Mouse (Mus musculus) lung, adult 2 months (tissue): ENCODE data around the gene Gm5800. TPM values are rescaled to one million over a fixed set of nuclear protein-coding genes. Genes with fewer than 3 reads are reported as not detected.
"Not testable (repeated sequence)": the region's sequence is repeated elsewhere in the genome, so short reads cannot be mapped to it uniquely, and the experiment has no call there.

ENCODE experiments used
- DNase-seq: peaks from one replicate; pipeline ENCODE4 v3.0.0; 2022
- H3K4me1 ChIP-seq: fragments of 200-500 bp; 2 replicates; pipeline ENCODE4 v1.6.1; 2011; ENCODE audit warnings: low read length; ENCODE audit not compliant: control insufficient read depth, insufficient read depth
- H3K4me3 ChIP-seq: fragments of 200-500 bp; replicated peaks from 2 replicates; pipeline ENCODE3; 2011; ENCODE audit warnings: low read depth, mild to moderate bottlenecking, control low read depth, low read length; ENCODE audit errors: extremely low read depth
- CTCF ChIP-seq: fragments of 200-500 bp; IDR thresholded peaks from 2 replicates; pipeline ENCODE4 v1.5.1; 2011; ENCODE audit warnings: mild to moderate bottlenecking, low read length, control low read depth; ENCODE audit not compliant: insufficient read depth
- POLR2A ChIP-seq: fragments of 200-500 bp; IDR thresholded peaks from 2 replicates; pipeline ENCODE4 v1.6.1; 2011; ENCODE audit warnings: low read depth, mild to moderate bottlenecking, control low read depth, low read length, borderline replicate concordance; ENCODE audit errors: extremely low read depth
- WGBS: fragments of 180-500 bp; shearing (Covaris S2); methylation state at CpG from one replicate; pipeline ENCODE4 v1.1.7; 2018; 5-methylcytosine and 5-hydroxymethylcytosine counted together
- polyA plus RNA-seq: library from polyadenylated mRNA; depleted of rRNA; stranded (reverse); fragments of >200 nt; gene quantifications from 2 replicates; pipeline ENCODE4 v1.2.3, GENCODE M21; 2012; rRNA removed

Gene Gm5800
- not detected in 2 replicates for polyA plus RNA-seq

DNA sequence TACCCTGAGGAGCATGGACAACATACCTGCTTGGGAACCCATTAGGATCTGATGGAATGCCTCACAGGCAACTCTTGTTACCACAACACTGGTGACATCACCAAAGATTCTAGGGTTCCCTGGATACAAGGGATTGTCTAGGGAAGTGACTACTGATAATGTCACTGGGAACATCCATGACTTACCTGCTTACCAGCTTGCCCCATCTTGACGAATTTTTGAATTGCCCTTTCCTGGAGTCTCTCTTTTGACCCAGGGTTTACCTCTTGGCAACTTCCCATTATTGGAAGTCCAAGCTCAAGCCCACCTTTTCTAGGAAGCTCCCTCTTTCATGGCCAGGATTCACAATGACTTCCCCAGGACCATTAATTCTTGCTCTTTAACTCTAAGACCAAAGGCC is at the start of gene Gm5800:
Gm5800 (minus strand) TSS at position 101 of the 400 bp plus-strand sequence.
- Histone ChIP-seq H3K4me3 (no peak within 1 kb of the TSS), H3K4me1 (no peaks in the 10 kb centered on the region)
- no peak for TF ChIP-seq CTCF
- no peak for TF ChIP-seq POLR2A
- WGBS = 44% methylated on average over 1 of the region's 1 CpGs
- no peak for DNase-seq

DNA sequence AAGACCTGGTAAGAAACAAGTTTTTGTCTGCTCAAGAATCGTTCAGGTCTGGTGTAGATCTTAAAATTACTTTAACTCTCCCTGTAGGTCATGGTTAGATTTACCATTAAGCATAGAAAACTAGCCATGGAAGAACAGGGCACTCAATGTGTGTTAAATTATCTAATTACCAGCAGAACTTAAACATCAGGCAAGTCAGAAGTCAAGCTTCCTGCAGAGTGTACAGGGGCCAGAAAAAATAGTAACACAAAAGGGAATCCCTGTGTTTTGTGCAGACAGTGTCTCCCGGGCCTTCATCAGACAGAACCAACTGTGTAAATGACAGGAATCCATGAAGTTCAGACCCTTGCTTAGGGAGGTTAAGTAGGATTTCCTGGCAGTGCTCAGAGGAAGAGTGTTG is 39.0 kb upstream of the Gm5800 start:
- Histone ChIP-seq H3K4me1 (no peaks in the 10 kb centered on the region), H3K4me3 (no peak overlapping the region)
- WGBS = 65% methylated on average over 2 of the region's 2 CpGs
- no peak for DNase-seq
- no peak for TF ChIP-seq POLR2A
- TF ChIP-seq CTCF = no peak

DNA sequence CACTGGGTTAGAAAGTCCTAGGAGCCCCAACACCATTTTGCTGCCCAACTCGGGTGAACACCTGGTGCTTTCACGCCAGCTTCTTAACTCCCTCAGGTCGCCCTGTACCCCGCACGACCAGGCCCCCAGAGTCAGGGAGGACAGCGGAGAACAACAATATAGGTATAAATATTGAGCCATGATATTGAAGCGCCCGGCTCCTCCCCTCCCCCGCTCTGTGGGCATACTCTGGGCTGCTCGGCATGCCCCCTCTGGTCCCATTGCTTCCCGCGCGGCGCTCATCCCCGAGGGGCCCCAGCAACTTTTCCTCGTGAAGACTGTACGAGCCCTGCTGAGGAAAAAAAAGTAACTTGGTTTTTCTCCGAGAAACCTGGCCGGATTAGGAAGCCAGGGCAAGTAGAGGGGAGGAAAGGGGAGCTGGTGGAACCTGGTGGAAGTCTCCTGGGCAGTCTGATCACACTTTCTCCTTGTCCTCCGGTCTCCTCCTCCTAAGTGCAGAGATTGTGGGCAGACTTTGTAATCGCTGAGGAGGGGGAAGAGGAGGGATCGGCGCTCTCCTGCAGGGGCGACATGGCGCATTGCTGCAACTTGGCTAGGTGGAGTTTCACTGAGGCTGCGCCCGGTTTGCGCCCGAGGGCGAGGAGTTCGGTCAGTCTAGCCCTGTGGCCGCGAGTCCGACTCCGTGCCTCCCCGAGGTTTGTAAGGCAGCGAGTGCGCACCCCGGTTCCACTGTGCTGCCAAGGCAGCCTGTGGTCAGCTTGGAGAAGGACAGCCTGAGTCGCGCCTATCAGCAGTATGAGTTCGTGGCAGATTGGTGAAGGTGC is 23.6 kb upstream of the Gm5800 start:
- TF ChIP-seq POLR2A (no peak), CTCF (no peak)
- under 1% methylated on average over 42 of the region's 42 CpGs for WGBS
- Histone ChIP-seq H3K4me1 (no peaks in the 10 kb centered on the region), H3K4me3 (no peak overlapping the region)
- DNase-seq = no peak

- no peak for TF ChIP-seq POLR2A
- TF ChIP-seq CTCF = no peak
- Histone ChIP-seq H3K4me3 (no peak overlapping the region), H3K4me1 (no peaks in the 10 kb centered on the region)
- WGBS = 3% methylated on average over 24 of the region's 24 CpGs
- no peak for DNase-seq
Measured at GRCm38 (mm10) chr14:51739150-51739993, 22.4 kb upstream of the Gm5800 start.

DNA sequence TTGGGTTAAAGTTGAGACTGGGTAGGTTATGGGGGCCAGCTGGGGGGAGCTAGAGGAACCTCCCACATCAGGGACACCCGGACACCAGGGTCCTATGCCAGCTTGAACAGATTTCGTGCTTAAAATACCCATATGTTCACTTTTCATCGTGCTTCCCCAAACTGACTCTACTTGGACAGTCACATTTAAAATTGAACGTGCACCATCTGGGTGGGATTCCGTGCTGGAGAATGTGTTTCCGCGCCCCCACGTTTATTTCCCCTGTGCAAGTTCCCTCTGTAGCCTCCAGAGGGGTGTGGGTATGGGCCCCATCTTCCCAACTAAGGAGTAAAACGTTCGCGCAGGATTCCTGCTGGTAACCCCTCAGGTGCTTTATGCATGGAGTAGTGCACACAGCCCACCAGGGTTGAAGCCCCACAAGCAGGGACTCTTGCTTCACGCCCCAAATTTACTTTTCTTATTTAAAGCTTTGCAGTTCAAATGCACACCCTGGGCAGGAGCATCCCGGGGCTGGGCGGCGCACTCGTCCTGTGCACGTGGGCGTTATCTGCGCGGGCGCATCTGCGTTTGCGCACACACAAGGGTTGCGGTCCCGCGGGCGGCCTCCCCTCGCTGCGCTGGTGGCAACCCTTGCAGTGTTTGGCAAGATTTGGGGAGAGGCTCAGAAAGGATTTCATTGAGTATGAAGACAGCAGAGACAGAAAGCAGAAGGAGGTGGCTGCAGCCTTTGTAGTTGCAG is 21.6 kb upstream of the Gm5800 start:
- no peak for DNase-seq
- 3% methylated on average over 29 of the region's 29 CpGs for WGBS
- TF ChIP-seq CTCF (no peak), POLR2A (no peak)
- H3K4me1 ChIP-seq = no peaks in the 10 kb centered on the region
- no peak overlapping the region for H3K4me3 ChIP-seq

GRCm38 (mm10) chr14:51737967-51738366 is 21.0 kb upstream of the Gm5800 start:
- 28% methylated on average over 12 of the region's 12 CpGs for WGBS
- DNase-seq = no peak
- Histone ChIP-seq H3K4me1 (no peaks in the 10 kb centered on the region), H3K4me3 (no peak overlapping the region)
- TF ChIP-seq POLR2A (no peak), CTCF (no peak)

GRCm38 (mm10) chr14:51695368-51695767 is 21.6 kb downstream of the Gm5800 start, which contains the start of gene Gm17079:
Gm17079 (minus strand) TSS chr14:51695468.
- DNase-seq, H3K4me1 ChIP-seq, H3K4me3 ChIP-seq: not testable (repeated sequence)
- WGBS = 56% methylated on average over 2 of the region's 2 CpGs

GRCm38 (mm10) chr14:51677269-51677668 is 39.7 kb downstream of the Gm5800 start:
- Histone ChIP-seq H3K4me1 (no peaks in the 10 kb centered on the region), H3K4me3 (no peak overlapping the region)
- TF ChIP-seq POLR2A (no peak), CTCF (no peak)
- DNase-seq = no peak
- 87% methylated on average over 5 of the region's 5 CpGs for WGBS

Other genes with a start within 250 kb of the Gm5800 start
- not detected in 2 replicates for gene Gm5622, start 164.4 kb downstream of the Gm5800 start, polyA plus RNA-seq
- gene Gm17175, start 143.1 kb downstream of the Gm5800 start, polyA plus RNA-seq = not detected in 2 replicates
- not detected in 2 replicates for gene Gm17174, start 125.0 kb downstream of the Gm5800 start, polyA plus RNA-seq
- not detected in 2 replicates for gene Gm17078, start 105.9 kb downstream of the Gm5800 start, polyA plus RNA-seq
- not detected in 2 replicates for gene Gm4181, start 81.5 kb downstream of the Gm5800 start, polyA plus RNA-seq
- not detected in 2 replicates for gene Gm17079, start 21.7 kb downstream of the Gm5800 start, polyA plus RNA-seq
- gene Ang4, start 56.4 kb upstream of the Gm5800 start, polyA plus RNA-seq = not detected in 2 replicates
- not detected in 2 replicates for gene AY358078, start 82.9 kb upstream of the Gm5800 start, polyA plus RNA-seq
- gene Ear6, start 136.5 kb upstream of the Gm5800 start, polyA plus RNA-seq = 0.72 and 1.4 TPM in 2 replicates
- gene Mettl17, start 167.7 kb upstream of the Gm5800 start, polyA plus RNA-seq = 26.0 and 27.2 TPM in 2 replicates
- gene Slc39a2, start 175.7 kb upstream of the Gm5800 start, polyA plus RNA-seq = 2.7 and 3.9 TPM in 2 replicates
- 164 and 251 TPM in 2 replicates for gene Ndrg2, start 197.0 kb upstream of the Gm5800 start, polyA plus RNA-seq
- gene Tppp2, start 201.2 kb upstream of the Gm5800 start, polyA plus RNA-seq = not detected in 2 replicates
- not detected in 2 replicates for gene Rnase13, start 205.6 kb upstream of the Gm5800 start, polyA plus RNA-seq